Mouse (Mus musculus): ENCODE measurements around the gene Ttyh1. TPM values are rescaled to one million over a fixed set of nuclear protein-coding genes. Genes with fewer than 3 reads are reported as not detected.

Ttyh1 gene
- polyA plus RNA-seq, 1 experiment from 2014 or later = 1.1 TPM

GRCm38 (mm10) chr7:4098301-4098700, 20.9 kb upstream of the Ttyh1 start:
- H3K4me1 ChIP-seq (ENCODE audit: insufficient read depth, low read depth, low read length) = no peaks in the 10 kb centered on the region
- no peak for DNase-seq (ENCODE audit: low spot score)
- no peak for TF ChIP-seq CTCF (IDR thresholded peaks at IDR 0.05)
- TF ChIP-seq EP300 (IDR thresholded peaks at IDR 0.05) = no peak
- ATAC-seq = no peak
- no peak overlapping the region for H3K27ac ChIP-seq (ENCODE audit: low read length)
- no peak overlapping the region for H3K4me2 ChIP-seq (replicated peaks; ENCODE audit: low read depth, low read length)
- no peaks in the 10 kb centered on the region for H3K9me3 ChIP-seq (ENCODE audit: low read length)
- H3K9ac ChIP-seq (replicated peaks; ENCODE audit: low read depth) = no peak overlapping the region
- no peaks in the 10 kb centered on the region for H3K36me3 ChIP-seq (ENCODE audit: insufficient read depth, low read length)
- no peak overlapping the region for H3K4me3 ChIP-seq (ENCODE audit: low read depth, low read length)
- H3K27me3 ChIP-seq (replicated peaks; ENCODE audit: insufficient read depth, low read length) = no peaks in the 10 kb centered on the region
- WGBS = 77% methylated on average over 2 of the region's 2 CpGs

- WGBS = 60% methylated on average over 2 of the region's 2 CpGs
- ATAC-seq = no peak
- H3K27ac ChIP-seq (ENCODE audit: low read length) = no peak overlapping the region
These were observed 20.4 kb upstream of the Ttyh1 start for GRCm38 (mm10) chr7:4098832-4099231.

GRCm38 (mm10) chr7:4101144-4101543, 18.1 kb upstream of the Ttyh1 start:
- no peak for TF ChIP-seq EP300 (IDR thresholded peaks at IDR 0.05)
- TF ChIP-seq CTCF (IDR thresholded peaks at IDR 0.05) = no peak
- ATAC-seq (no peak), DNase-seq (ENCODE audit: low spot score) (no peak)
- H3K4me2 ChIP-seq (replicated peaks; ENCODE audit: low read depth, low read length) = no peak overlapping the region
- H3K9ac ChIP-seq (replicated peaks; ENCODE audit: low read depth) = no peak overlapping the region
- H3K27me3 ChIP-seq (replicated peaks; ENCODE audit: insufficient read depth, low read length) = no peaks in the 10 kb centered on the region
- 74% methylated on average over 5 of the region's 5 CpGs for WGBS
- H3K27ac ChIP-seq (ENCODE audit: low read length) = no peak overlapping the region
- no peak overlapping the region for H3K4me3 ChIP-seq (ENCODE audit: low read depth, low read length)
- no peaks in the 10 kb centered on the region for H3K9me3 ChIP-seq (ENCODE audit: low read length)
- no peaks in the 10 kb centered on the region for H3K36me3 ChIP-seq (ENCODE audit: insufficient read depth, low read length)
- H3K4me1 ChIP-seq (ENCODE audit: insufficient read depth, low read depth, low read length) = no peaks in the 10 kb centered on the region

More at GRCm38 (mm10) chr7:4098832-4099231, 20.4 kb upstream of the Ttyh1 start:
- H3K9ac ChIP-seq (replicated peaks; ENCODE audit: low read depth) = no peak overlapping the region
- no peak overlapping the region for H3K4me3 ChIP-seq (ENCODE audit: low read depth, low read length)
- no peaks in the 10 kb centered on the region for H3K27me3 ChIP-seq (replicated peaks; ENCODE audit: insufficient read depth, low read length)
- no peak for DNase-seq (ENCODE audit: low spot score)
- H3K36me3 ChIP-seq (ENCODE audit: insufficient read depth, low read length) = no peaks in the 10 kb centered on the region
- no peak for TF ChIP-seq EP300 (IDR thresholded peaks at IDR 0.05)
- no peak overlapping the region for H3K4me2 ChIP-seq (replicated peaks; ENCODE audit: low read depth, low read length)
- H3K9me3 ChIP-seq (ENCODE audit: low read length) = no peaks in the 10 kb centered on the region
- no peaks in the 10 kb centered on the region for H3K4me1 ChIP-seq (ENCODE audit: insufficient read depth, low read depth, low read length)

GRCm38 (mm10) chr7:4103411-4103810, 15.8 kb upstream of the Ttyh1 start:
- TF ChIP-seq EP300 (IDR thresholded peaks at IDR 0.05) = no peak
- peak; percentile 74 for TF ChIP-seq CTCF (IDR thresholded peaks at IDR 0.05)
- DNase-seq (ENCODE audit: low spot score) (peak; percentile 46), ATAC-seq (no peak)
- 13% methylated on average over 4 of the region's 4 CpGs for WGBS
- Histone ChIP-seq H3K4me2 (replicated peaks; ENCODE audit: low read depth, low read length) (no peak overlapping the region), H3K27ac (ENCODE audit: low read length) (no peak overlapping the region), H3K4me1 (ENCODE audit: insufficient read depth, low read depth, low read length) (no peaks in the 10 kb centered on the region), H3K36me3 (ENCODE audit: insufficient read depth, low read length) (no peaks in the 10 kb centered on the region), H3K27me3 (replicated peaks; ENCODE audit: insufficient read depth, low read length) (no peaks in the 10 kb centered on the region), H3K9ac (replicated peaks; ENCODE audit: low read depth) (no peak overlapping the region), H3K9me3 (ENCODE audit: low read length) (no peaks in the 10 kb centered on the region), H3K4me3 (ENCODE audit: low read depth, low read length) (no peak overlapping the region)

GRCm38 (mm10) chr7:4111766-4112165, 7.4 kb upstream of the Ttyh1 start:
- WGBS = 53% methylated on average over 3 of the region's 3 CpGs
- TF ChIP-seq CTCF (IDR thresholded peaks at IDR 0.05) (no peak), EP300 (IDR thresholded peaks at IDR 0.05) (no peak)
- DNase-seq (ENCODE audit: low spot score) (no peak), ATAC-seq (no peak)
- no peak overlapping the region for H3K4me3 ChIP-seq (ENCODE audit: low read depth, low read length)
- H3K27me3 ChIP-seq (replicated peaks; ENCODE audit: insufficient read depth, low read length) = no peaks in the 10 kb centered on the region
- no peak overlapping the region for H3K9ac ChIP-seq (replicated peaks; ENCODE audit: low read depth)
- H3K4me1 ChIP-seq (ENCODE audit: insufficient read depth, low read depth, low read length) = no peaks in the 10 kb centered on the region
- no peak overlapping the region for H3K4me2 ChIP-seq (replicated peaks; ENCODE audit: low read depth, low read length)
- H3K27ac ChIP-seq (ENCODE audit: low read length) = no peak overlapping the region
- no peaks in the 10 kb centered on the region for H3K9me3 ChIP-seq (ENCODE audit: low read length)
- no peaks in the 10 kb centered on the region for H3K36me3 ChIP-seq (ENCODE audit: insufficient read depth, low read length)

- Histone ChIP-seq H3K4me3 (ENCODE audit: low read depth, low read length) (no peak overlapping the region), H3K9me3 (ENCODE audit: low read length) (no peaks in the 10 kb centered on the region), H3K4me1 (ENCODE audit: insufficient read depth, low read depth, low read length) (no peaks in the 10 kb centered on the region), H3K9ac (replicated peaks; ENCODE audit: low read depth) (no peak overlapping the region), H3K27me3 (replicated peaks; ENCODE audit: insufficient read depth, low read length) (peaks cover 11% of the 10 kb centered on the region; the same call in 1 of the 2 replicates), H3K4me2 (replicated peaks; ENCODE audit: low read depth, low read length) (no peak overlapping the region), H3K36me3 (ENCODE audit: insufficient read depth, low read length) (no peaks in the 10 kb centered on the region), H3K27ac (ENCODE audit: low read length) (no peak overlapping the region)
- ATAC-seq = no peak
- TF ChIP-seq EP300 (IDR thresholded peaks at IDR 0.05) (no peak), CTCF (IDR thresholded peaks at IDR 0.05) (no peak)
- WGBS = 62% methylated on average over 8 of the region's 8 CpGs
- no peak for DNase-seq (ENCODE audit: low spot score)
These were observed 2.0 kb upstream of the Ttyh1 start for GRCm38 (mm10) chr7:4117050-4117814.
